Mouse (Mus musculus): ENCODE data around the gene Add1. TPM values are rescaled to one million over a fixed set of nuclear protein-coding genes. Genes with fewer than 3 reads are reported as not detected.

Gene Add1
- polyA plus RNA-seq, 1 experiment from 2014 or later, result 206 TPM

- ATAC-seq (ENCODE audit: low FRiP score, low read depth), result peak; percentile 100
- H3K27me3 ChIP-seq, result no peaks in the 10 kb centered on the region
- peaks cover 23% of the 10 kb centered on the region for H3K36me3 ChIP-seq
- peak within 1 kb of the TSS; percentile 70 for H3K4me3 ChIP-seq
- WGBS, result under 1% methylated on average over 60 of the region's 60 CpGs
- H3K27ac ChIP-seq (replicated peaks), result peak within 1 kb of the TSS; percentile 72
- peak within 1 kb of the TSS; percentile 64 for H3K4me2 ChIP-seq (replicated peaks)
- peaks cover 8% of the 10 kb centered on the region for H3K4me1 ChIP-seq
- H3K9me3 ChIP-seq, result no peaks in the 10 kb centered on the region
- peak within 1 kb of the TSS; percentile 72 for H3K9ac ChIP-seq (replicated peaks)
Measured at GRCm38 (mm10) chr5:34659686-34660590, 86.5 kb downstream of the Add1 start, which contains the start of the genes Nop14 and Grk4. Nop14 (minus strand) TSS chr5:34660148. Grk4 (plus strand) TSS chr5:34660379.

- H3K27me3 ChIP-seq, result no peaks in the 10 kb centered on the region
- peaks cover 8% of the 10 kb centered on the region for H3K4me1 ChIP-seq
- H3K4me3 ChIP-seq, result peak overlapping the region; percentile 70
- H3K36me3 ChIP-seq, result peaks cover 16% of the 10 kb centered on the region
- H3K9me3 ChIP-seq, result no peaks in the 10 kb centered on the region
- WGBS, result under 1% methylated on average over 57 of the region's 57 CpGs
- H3K9ac ChIP-seq (replicated peaks), result peak overlapping the region; percentile 56
- no peak for ATAC-seq (ENCODE audit: low FRiP score, low read depth)
- H3K4me2 ChIP-seq (replicated peaks), result peak overlapping the region; percentile 52
- peak overlapping the region; percentile 72 for H3K27ac ChIP-seq (replicated peaks)
Measured at GRCm38 (mm10) chr5:34660591-34661130, 87.2 kb downstream of the Add1 start.

- no peaks in the 10 kb centered on the region for H3K9me3 ChIP-seq
- H3K36me3 ChIP-seq, result peaks cover 6% of the 10 kb centered on the region; the same call in 1 of the 2 replicates
- 86% methylated on average over 4 of the region's 4 CpGs for WGBS
- H3K4me2 ChIP-seq (replicated peaks), result no peak overlapping the region
- H3K9ac ChIP-seq (replicated peaks), result no peak overlapping the region
- H3K4me1 ChIP-seq, result peaks cover 8% of the 10 kb centered on the region
- no peaks in the 10 kb centered on the region for H3K27me3 ChIP-seq
- no peak overlapping the region for H3K27ac ChIP-seq (replicated peaks)
- H3K4me3 ChIP-seq, result no peak overlapping the region
- ATAC-seq (ENCODE audit: low FRiP score, low read depth), result no peak
Measured at GRCm38 (mm10) chr5:34661909-34662308, 88.4 kb downstream of the Add1 start.

GRCm38 (mm10) chr5:34663231-34663630 lies 89.8 kb downstream of the Add1 start:
- no peak for ATAC-seq (ENCODE audit: low FRiP score, low read depth)
- Histone ChIP-seq H3K4me2 (replicated peaks) (no peak overlapping the region), H3K4me1 (peaks cover 8% of the 10 kb centered on the region), H3K4me3 (no peak overlapping the region), H3K9me3 (no peaks in the 10 kb centered on the region), H3K27me3 (no peaks in the 10 kb centered on the region), H3K27ac (replicated peaks) (no peak overlapping the region), H3K9ac (replicated peaks) (no peak overlapping the region), H3K36me3 (no peaks in the 10 kb centered on the region)
- 97% methylated on average over 2 of the region's 2 CpGs for WGBS

GRCm38 (mm10) chr5:34669493-34669892 lies 96.0 kb downstream of the Add1 start:
- WGBS, result 78% methylated on average over 2 of the region's 2 CpGs
- Histone ChIP-seq H3K36me3 (no peaks in the 10 kb centered on the region; the same call in 1 of the 2 replicates), H3K9ac (replicated peaks) (no peak overlapping the region), H3K27ac (replicated peaks) (no peak overlapping the region), H3K9me3 (no peaks in the 10 kb centered on the region), H3K4me3 (no peak overlapping the region), H3K27me3 (no peaks in the 10 kb centered on the region), H3K4me2 (replicated peaks) (no peak overlapping the region), H3K4me1 (no peaks in the 10 kb centered on the region)
- no peak for ATAC-seq (ENCODE audit: low FRiP score, low read depth)

GRCm38 (mm10) chr5:34670280-34670679 lies 96.8 kb downstream of the Add1 start:
- H3K9me3 ChIP-seq, result no peaks in the 10 kb centered on the region
- no peak overlapping the region for H3K27ac ChIP-seq (replicated peaks)
- no peak overlapping the region for H3K9ac ChIP-seq (replicated peaks)
- no peaks in the 10 kb centered on the region for H3K4me1 ChIP-seq
- WGBS, result 77% methylated on average over 4 of the region's 4 CpGs
- no peak overlapping the region for H3K4me3 ChIP-seq
- H3K4me2 ChIP-seq (replicated peaks), result no peak overlapping the region
- no peaks in the 10 kb centered on the region for H3K27me3 ChIP-seq
- no peak for ATAC-seq (ENCODE audit: low FRiP score, low read depth)
- no peaks in the 10 kb centered on the region; the same call in 1 of the 2 replicates for H3K36me3 ChIP-seq

Small RNA genes within 50 kb of the gene (microRNA-seq; reads per million reads assigned to microRNA genes)
- gene Mir7036b, result 3.0 reads per million, percentile 8 among the genes with 10 or more reads in this experiment

Other genes with a start within 250 kb of the Add1 start
- 155 and 172 TPM in 2 replicates for gene Rnf4, start 237.4 kb upstream of the Add1 start, polyA plus RNA-seq (2016; fragmentation: Nextera tagmentation; extraction: Ambion mirVana)
- 17.4 and 18.9 TPM in 2 replicates for gene Fam193a, start 203.7 kb upstream of the Add1 start, polyA plus RNA-seq (2016; fragmentation: Nextera tagmentation; extraction: Ambion mirVana)
- gene Tnip2, start 59.7 kb upstream of the Add1 start, polyA plus RNA-seq (2016; fragmentation: Nextera tagmentation; extraction: Ambion mirVana), result 6.8 and 11.2 TPM in 2 replicates
- 13.5 and 15.8 TPM in 2 replicates for gene Sh3bp2, start 47.8 kb upstream of the Add1 start, polyA plus RNA-seq (2016; fragmentation: Nextera tagmentation; extraction: Ambion mirVana)
- 73.7 and 89.0 TPM in 2 replicates for gene Mfsd10, start 63.5 kb downstream of the Add1 start, polyA plus RNA-seq (2016; fragmentation: Nextera tagmentation; extraction: Ambion mirVana)
- gene Nop14, start 86.5 kb downstream of the Add1 start, polyA plus RNA-seq (2016; fragmentation: Nextera tagmentation; extraction: Ambion mirVana), result 24.5 and 24.7 TPM in 2 replicates
- 2.5 and 3.5 TPM in 2 replicates for gene Grk4, start 86.7 kb downstream of the Add1 start, polyA plus RNA-seq (2016; fragmentation: Nextera tagmentation; extraction: Ambion mirVana)
- 21.2 and 22.2 TPM in 2 replicates for gene Htt, start 188.1 kb downstream of the Add1 start, polyA plus RNA-seq (2016; fragmentation: Nextera tagmentation; extraction: Ambion mirVana)